Mouse (Mus musculus) olfactory bulb, adult 2 months (tissue): ENCODE results near the gene Kprp.

Experiments used
- CTCF ChIP-seq: fragments of 200-500 bp; IDR thresholded peaks from 2 replicates; pipeline ENCODE4 v1.5.1; 2012; ENCODE audit warnings: low read depth, mild to moderate bottlenecking, low read length, moderate library complexity; ENCODE audit not compliant: insufficient read depth
- POLR2A ChIP-seq: fragments of 200-500 bp; IDR thresholded peaks from 2 replicates; pipeline ENCODE4 v1.6.1; 2012; ENCODE audit warnings: mild to moderate bottlenecking, low read depth, low read length, moderate library complexity; ENCODE audit not compliant: insufficient read depth

- TF ChIP-seq CTCF = no peak
- TF ChIP-seq POLR2A = no peak
These were observed at the start of gene Kprp for GRCm38 (mm10) chr3:92827108-92827507.
